Mouse (Mus musculus): Measurements from ENCODE around the gene Ccnt1. TPM values are rescaled to one million over a fixed set of nuclear protein-coding genes. Genes with fewer than 3 reads are reported as not detected.

The Ccnt1 gene
- polyA plus RNA-seq, 1 experiment from 2014 or later, result 63.6 TPM

DNA sequence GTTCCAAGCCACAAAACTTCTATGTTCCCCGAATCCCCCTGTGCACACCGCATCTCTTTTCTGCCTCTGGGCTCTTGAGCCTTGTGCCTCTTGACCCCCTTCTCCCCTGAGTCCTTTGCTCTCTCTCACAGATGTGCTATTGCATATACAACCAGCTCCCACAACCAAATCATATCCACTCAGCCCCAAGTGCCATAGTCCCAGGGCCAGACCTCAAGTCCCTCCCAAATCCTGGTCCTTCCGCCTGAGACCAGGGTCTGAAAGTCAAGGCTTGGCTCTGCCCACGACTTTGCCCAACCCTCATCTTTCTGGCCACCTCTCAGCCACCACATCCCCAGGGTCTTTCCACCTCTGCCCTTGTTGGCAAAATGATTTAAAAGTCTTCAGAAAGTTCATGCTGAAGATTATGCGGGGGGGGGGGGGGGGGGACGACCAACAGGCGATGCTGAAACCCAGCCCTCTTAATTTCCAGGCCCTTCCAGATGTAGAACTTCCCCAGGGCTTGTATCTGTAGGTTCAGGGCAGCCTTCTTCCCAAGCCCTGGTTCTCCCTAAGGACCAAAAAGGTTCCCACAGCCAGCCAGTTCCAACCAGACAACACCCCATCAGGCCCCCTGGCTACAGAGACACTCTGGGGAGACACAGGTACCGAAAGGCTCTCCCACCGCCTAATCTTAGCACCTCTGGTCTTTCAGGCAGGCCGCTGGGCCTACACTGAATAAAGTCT lies 37.5 kb upstream of the Ccnt1 start:
- H3K4me3 ChIP-seq, result peak overlapping the region; percentile 80
- H3K9me3 ChIP-seq (replicated peaks), result no peaks in the 10 kb centered on the region
- H3K27me3 ChIP-seq, result no peaks in the 10 kb centered on the region
- peak overlapping the region; percentile 92 for H3K4me2 ChIP-seq
- peaks cover 30% of the 10 kb centered on the region for H3K4me1 ChIP-seq
- H3K27ac ChIP-seq, result peak overlapping the region; percentile 40
- peak overlapping the region; percentile 88 for H3K9ac ChIP-seq
- ATAC-seq, result no peak
- H3K36me3 ChIP-seq (ENCODE audit: poor library complexity, severe bottlenecking), result peaks cover 18% of the 10 kb centered on the region
- WGBS, result 15% methylated on average over 10 of the region's 10 CpGs

DNA sequence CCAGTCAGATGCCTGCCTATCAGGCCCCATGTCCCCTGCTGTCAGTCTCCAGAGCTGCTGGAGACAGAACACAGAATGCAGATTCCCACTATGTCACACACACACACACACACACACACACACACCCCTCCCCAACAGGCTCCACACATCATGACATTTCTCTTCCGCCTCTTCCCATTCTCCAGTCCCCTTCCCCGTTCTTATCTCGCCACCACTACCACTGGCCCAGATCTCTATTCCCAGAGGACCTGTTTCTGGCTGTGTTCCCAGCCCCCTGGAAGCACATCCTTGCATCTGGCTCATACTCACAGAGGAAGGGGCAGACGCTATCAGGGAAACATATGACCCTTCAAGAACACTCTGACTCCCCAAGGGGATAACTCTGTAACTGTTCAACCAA lies 36.8 kb upstream of the Ccnt1 start:
- Histone ChIP-seq H3K36me3 (ENCODE audit: poor library complexity, severe bottlenecking) (peaks cover 25% of the 10 kb centered on the region), H3K4me1 (peaks cover 37% of the 10 kb centered on the region), H3K9ac (peak overlapping the region; percentile 88), H3K27ac (no peak overlapping the region), H3K27me3 (no peaks in the 10 kb centered on the region), H3K4me2 (peak overlapping the region; percentile 92), H3K4me3 (peak overlapping the region; percentile 80), H3K9me3 (replicated peaks) (no peaks in the 10 kb centered on the region)
- ATAC-seq, result no peak
- WGBS, result 43% methylated on average over 4 of the region's 4 CpGs

DNA sequence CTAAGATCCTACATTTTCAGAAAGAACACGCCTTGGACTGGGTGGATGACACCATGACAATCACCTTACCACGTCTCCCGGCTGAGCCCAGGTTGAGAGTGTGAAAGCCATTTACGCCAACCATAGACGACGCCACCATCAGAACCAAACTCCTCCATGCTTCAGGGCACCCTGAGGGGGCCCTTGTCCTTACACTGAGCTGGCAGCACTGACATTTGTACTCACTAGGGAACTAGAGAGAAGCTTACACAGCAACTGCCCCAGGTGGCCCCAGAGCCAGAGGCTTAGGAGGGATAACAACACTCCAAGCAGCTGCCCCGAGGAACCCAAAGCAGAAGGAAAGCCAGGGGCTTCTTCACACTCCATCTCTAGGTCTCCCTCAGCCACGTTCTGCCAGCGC lies 36.0 kb upstream of the Ccnt1 start:
- no peak overlapping the region for H3K27ac ChIP-seq
- H3K9ac ChIP-seq, result 0 out of 2 replicates have a peak overlapping the region, but pooled peaks have one; percentile 40
- no peaks in the 10 kb centered on the region for H3K27me3 ChIP-seq
- H3K36me3 ChIP-seq (ENCODE audit: poor library complexity, severe bottlenecking), result peaks cover 33% of the 10 kb centered on the region
- no peaks in the 10 kb centered on the region for H3K9me3 ChIP-seq (replicated peaks)
- no peak for ATAC-seq
- peaks cover 41% of the 10 kb centered on the region for H3K4me1 ChIP-seq
- H3K4me3 ChIP-seq, result no peak overlapping the region
- WGBS, result 69% methylated on average over 9 of the region's 9 CpGs
- H3K4me2 ChIP-seq, result peak overlapping the region; percentile 92; the same call in 1 of the 2 replicates

DNA sequence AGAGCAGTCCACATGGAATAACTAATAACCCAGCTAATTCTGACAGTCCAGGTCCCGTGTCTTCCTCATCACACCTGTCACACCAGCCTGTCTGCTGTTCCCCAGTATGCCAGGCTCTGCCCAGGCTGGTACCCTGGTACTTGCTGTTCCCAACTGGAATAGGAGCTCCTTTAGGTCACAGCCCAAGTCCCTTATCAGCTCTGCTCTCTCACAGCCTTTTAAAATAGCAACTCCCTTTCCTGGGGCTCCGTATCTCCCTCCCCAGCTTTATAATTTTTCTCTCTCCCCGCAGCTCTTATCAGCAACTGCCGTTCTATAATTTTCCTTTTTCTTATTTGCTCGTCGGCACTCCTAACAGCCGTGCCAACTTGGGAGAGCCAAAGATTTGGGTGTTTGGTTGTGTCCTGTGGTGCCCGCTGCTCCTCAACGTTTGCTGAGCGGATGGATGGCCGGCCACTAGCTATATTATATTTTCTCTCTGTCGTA lies 35.4 kb upstream of the Ccnt1 start:
- ATAC-seq, result no peak
- peaks cover 41% of the 10 kb centered on the region for H3K4me1 ChIP-seq
- no peak overlapping the region for H3K27ac ChIP-seq
- H3K36me3 ChIP-seq (ENCODE audit: poor library complexity, severe bottlenecking), result peaks cover 39% of the 10 kb centered on the region
- H3K4me3 ChIP-seq, result no peak overlapping the region
- H3K9ac ChIP-seq, result peak overlapping the region; percentile 19; the same call in 1 of the 2 replicates
- no peaks in the 10 kb centered on the region for H3K27me3 ChIP-seq
- 94% methylated on average over 12 of the region's 12 CpGs for WGBS
- no peak overlapping the region for H3K4me2 ChIP-seq
- no peaks in the 10 kb centered on the region for H3K9me3 ChIP-seq (replicated peaks)

DNA sequence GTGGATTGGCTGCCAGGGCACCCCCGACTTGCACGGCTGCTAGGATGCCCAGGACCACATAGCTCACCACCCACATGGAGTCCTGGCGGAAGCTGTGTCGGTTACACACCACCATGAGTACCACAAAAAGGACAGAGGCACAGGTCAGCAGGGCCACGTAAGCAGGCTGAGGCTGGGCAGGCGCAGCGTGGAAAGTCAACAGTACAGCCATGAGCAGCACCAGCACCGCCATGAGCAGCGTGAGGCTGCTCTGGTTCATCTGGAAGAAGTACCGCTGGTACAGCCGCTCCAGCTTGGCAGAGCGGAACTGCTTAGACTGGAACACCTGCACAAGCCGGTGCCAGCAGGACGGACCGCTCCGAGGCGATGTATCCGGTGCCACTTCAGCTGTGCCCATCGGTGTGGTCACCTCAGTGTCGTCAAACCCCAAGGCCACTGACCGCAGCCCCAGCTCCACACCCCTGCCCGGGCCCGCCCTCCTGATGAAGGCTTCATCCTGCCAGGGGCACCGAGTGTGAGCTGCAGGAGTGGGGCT lies 33.4 kb upstream of the Ccnt1 start:
- Histone ChIP-seq H3K9ac (no peak overlapping the region), H3K27ac (no peak overlapping the region), H3K4me3 (no peak overlapping the region), H3K4me1 (peaks cover 37% of the 10 kb centered on the region), H3K9me3 (replicated peaks) (no peaks in the 10 kb centered on the region), H3K27me3 (no peaks in the 10 kb centered on the region), H3K4me2 (no peak overlapping the region), H3K36me3 (ENCODE audit: poor library complexity, severe bottlenecking) (peaks cover 58% of the 10 kb centered on the region)
- WGBS, result 93% methylated on average over 24 of the region's 24 CpGs
- no peak for ATAC-seq

DNA sequence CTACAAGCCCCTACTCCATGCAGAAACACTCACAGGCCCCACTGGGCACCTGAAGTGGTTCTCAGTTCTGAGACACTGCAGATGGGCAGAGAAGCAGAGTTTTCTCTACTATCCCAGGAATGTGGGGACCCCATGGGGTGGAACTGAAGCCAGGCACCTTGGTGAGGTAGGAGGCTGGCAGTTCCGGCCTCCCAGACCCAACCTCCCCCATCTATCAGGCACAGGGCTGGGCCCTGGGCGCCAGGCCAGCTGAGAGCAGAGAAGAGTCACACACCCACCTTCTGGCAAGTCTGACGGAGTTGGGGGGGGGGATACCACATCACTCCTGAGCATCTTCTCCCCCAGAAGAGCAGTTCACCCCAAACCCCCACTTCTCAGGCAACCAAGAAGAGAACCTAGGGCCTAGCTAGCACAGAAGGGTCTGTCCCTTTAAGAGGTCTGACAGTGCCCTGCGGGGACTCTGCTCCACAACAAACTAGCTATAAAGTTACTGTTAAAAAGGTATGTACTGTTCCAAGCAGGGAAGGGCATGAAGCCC lies 32.3 kb upstream of the Ccnt1 start:
- Histone ChIP-seq H3K36me3 (ENCODE audit: poor library complexity, severe bottlenecking) (peaks cover 69% of the 10 kb centered on the region), H3K9ac (peak overlapping the region; percentile 41; the same call in 1 of the 2 replicates), H3K4me2 (no peak overlapping the region), H3K27ac (no peak overlapping the region), H3K4me3 (no peak overlapping the region), H3K27me3 (no peaks in the 10 kb centered on the region), H3K9me3 (replicated peaks) (no peaks in the 10 kb centered on the region), H3K4me1 (peaks cover 29% of the 10 kb centered on the region)
- 69% methylated on average over 4 of the region's 4 CpGs for WGBS
- no peak for ATAC-seq

DNA sequence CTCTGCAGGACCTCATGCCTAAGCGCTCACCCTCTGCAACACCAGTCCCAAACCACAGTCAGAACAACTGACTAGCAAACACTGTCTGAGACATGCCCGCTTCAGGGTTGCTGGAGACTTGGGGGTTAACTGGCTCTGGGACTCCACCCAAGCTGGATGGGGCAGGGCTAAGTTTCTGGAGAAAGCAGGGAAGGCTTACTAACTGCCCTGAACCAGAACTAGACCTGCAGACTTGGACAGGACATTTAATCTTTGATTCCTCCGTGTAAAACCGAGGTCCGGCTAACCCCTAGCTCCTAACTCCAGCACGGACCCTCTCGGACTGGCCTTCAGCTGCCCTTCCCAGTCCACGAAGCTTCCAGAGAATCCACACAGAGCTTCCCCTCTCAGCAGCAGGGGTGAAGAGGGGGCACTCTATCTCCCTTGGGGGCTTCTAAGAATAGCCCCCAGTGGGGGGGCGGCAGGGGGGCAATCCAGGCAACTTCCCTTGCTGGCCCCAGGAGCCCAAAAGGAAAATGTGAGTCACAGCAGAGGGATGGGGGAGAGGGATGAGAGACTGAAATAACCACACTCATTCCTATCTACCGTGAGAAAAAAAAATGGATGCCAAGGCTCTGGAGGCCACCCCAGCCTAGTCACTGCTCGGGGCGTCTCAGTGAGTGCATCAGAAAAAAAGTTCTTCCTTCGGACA lies 31.6 kb upstream of the Ccnt1 start:
- Histone ChIP-seq H3K9me3 (replicated peaks) (no peaks in the 10 kb centered on the region), H3K4me3 (no peak overlapping the region), H3K9ac (no peak overlapping the region; the same call in 1 of the 2 replicates), H3K27ac (no peak overlapping the region), H3K4me2 (no peak overlapping the region), H3K27me3 (no peaks in the 10 kb centered on the region), H3K36me3 (ENCODE audit: poor library complexity, severe bottlenecking) (peaks cover 75% of the 10 kb centered on the region), H3K4me1 (peaks cover 22% of the 10 kb centered on the region)
- no peak for ATAC-seq
- WGBS, result 65% methylated on average over 13 of the region's 13 CpGs

DNA sequence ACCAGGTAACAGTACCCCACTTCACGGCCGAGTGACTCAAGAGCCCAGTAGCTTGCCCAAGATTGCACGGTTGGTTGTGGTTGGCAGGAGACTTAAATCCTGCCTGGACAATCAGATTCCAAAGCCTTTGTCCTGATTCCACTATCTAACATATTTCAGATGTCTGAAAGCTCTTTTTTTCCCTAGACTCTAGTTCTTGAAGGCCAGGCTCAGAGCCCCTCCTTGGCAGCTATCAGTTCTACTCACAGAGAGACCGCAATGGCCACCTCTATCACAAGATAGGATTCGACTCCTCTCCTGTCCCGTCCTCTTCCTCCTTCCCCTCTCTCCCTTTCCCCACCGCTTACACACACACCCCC lies 31.1 kb upstream of the Ccnt1 start:
- no peak overlapping the region for H3K9ac ChIP-seq
- H3K27ac ChIP-seq, result no peak overlapping the region
- H3K4me1 ChIP-seq, result peaks cover 17% of the 10 kb centered on the region; the same call in 1 of the 2 replicates
- H3K4me2 ChIP-seq, result no peak overlapping the region
- H3K9me3 ChIP-seq (replicated peaks), result no peaks in the 10 kb centered on the region
- WGBS, result 85% methylated on average over 7 of the region's 7 CpGs
- H3K4me3 ChIP-seq, result no peak overlapping the region
- no peak for ATAC-seq
- H3K36me3 ChIP-seq (ENCODE audit: poor library complexity, severe bottlenecking), result peaks cover 81% of the 10 kb centered on the region
- no peaks in the 10 kb centered on the region for H3K27me3 ChIP-seq

DNA sequence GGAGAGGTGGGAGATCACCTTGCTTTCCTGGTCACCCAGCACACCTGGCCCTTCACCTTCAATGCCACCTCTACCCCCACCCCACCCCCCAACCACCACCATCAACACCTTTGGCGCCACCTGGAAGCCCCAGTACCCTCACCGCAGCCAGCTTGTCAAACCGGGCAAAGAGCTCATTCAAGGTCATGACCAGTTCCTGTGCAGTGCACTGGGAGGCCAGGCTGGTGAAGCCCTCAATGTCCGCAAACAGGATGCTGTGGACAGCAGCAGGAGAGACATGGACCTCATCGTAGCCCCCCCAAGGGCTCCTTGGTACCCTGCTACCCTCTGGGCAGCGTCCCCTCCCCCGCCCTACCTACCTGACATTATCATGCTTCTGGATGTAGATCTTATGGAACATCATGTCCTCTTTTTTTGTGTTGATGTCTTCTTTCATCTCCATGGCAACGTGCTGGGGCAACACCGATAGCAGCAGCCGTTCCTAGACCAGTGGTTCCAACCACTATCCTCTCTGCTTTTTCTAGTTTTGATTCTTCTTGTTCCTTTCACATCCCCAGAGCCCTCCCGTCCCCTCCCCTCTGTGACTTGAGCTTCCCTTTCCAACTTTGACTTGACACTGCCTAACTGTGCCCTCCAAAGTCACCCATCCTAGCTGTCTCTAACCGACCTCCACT lies 29.4 kb upstream of the Ccnt1 start:
- no peak overlapping the region for H3K9ac ChIP-seq
- H3K4me1 ChIP-seq, result peaks cover 14% of the 10 kb centered on the region; the same call in 1 of the 2 replicates
- H3K9me3 ChIP-seq (replicated peaks), result no peaks in the 10 kb centered on the region
- H3K4me3 ChIP-seq, result no peak overlapping the region
- no peaks in the 10 kb centered on the region for H3K27me3 ChIP-seq
- WGBS, result 85% methylated on average over 12 of the region's 12 CpGs
- peaks cover 97% of the 10 kb centered on the region for H3K36me3 ChIP-seq (ENCODE audit: poor library complexity, severe bottlenecking)
- no peak for ATAC-seq
- H3K4me2 ChIP-seq, result no peak overlapping the region
- no peak overlapping the region for H3K27ac ChIP-seq

DNA sequence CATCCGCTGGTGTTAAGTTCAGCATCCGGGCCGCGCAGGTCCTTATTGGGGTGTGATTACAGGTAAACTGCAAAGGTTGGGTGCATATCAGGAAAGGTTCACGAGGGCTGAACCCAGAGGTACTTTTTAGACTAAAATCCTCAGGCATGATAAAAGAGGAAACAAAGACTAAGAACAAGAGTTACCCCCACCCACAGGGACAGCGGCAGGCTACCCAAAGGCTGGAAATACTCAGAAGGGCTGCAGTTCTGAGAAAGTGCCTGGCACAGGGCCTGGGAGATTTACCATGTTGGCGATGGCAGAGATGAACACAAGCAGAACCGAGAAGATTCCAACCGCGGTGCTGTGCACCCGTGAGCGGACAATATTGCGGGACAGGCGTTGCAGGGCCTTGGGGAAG lies 25.9 kb upstream of the Ccnt1 start:
- Histone ChIP-seq H3K9ac (no peak overlapping the region), H3K4me2 (no peak overlapping the region), H3K36me3 (ENCODE audit: poor library complexity, severe bottlenecking) (peaks cover 99% of the 10 kb centered on the region), H3K9me3 (replicated peaks) (no peaks in the 10 kb centered on the region), H3K27me3 (no peaks in the 10 kb centered on the region), H3K27ac (no peak overlapping the region), H3K4me1 (no peaks in the 10 kb centered on the region), H3K4me3 (no peak overlapping the region)
- ATAC-seq, result no peak
- 97% methylated on average over 14 of the region's 14 CpGs for WGBS

DNA sequence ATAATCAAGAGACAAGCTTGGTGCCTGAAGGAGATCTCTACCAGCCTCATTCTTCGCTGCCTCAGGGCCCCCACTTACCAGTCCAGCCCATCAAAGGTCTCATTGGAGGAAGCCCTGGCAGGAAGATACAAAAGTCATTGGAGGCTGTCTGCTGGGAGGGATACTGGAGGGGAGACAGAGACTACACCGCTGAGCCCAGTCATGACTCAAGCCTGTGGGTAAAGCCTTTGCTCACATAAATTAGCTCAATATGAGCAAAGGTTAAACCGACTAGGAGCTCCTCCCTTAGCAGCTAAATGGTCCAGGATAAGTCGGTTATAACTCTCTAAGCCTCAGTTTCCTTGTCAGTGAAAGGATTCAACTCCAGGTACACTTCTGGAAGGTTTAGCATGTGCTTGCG lies 24.3 kb upstream of the Ccnt1 start:
- Histone ChIP-seq H3K36me3 (ENCODE audit: poor library complexity, severe bottlenecking) (peaks cover 99% of the 10 kb centered on the region), H3K27me3 (no peaks in the 10 kb centered on the region), H3K4me1 (no peaks in the 10 kb centered on the region), H3K27ac (no peak overlapping the region), H3K9ac (no peak overlapping the region), H3K4me3 (no peak overlapping the region), H3K4me2 (no peak overlapping the region), H3K9me3 (replicated peaks) (no peaks in the 10 kb centered on the region)
- no peak for ATAC-seq
- WGBS, result 90% methylated on average over 5 of the region's 5 CpGs

DNA sequence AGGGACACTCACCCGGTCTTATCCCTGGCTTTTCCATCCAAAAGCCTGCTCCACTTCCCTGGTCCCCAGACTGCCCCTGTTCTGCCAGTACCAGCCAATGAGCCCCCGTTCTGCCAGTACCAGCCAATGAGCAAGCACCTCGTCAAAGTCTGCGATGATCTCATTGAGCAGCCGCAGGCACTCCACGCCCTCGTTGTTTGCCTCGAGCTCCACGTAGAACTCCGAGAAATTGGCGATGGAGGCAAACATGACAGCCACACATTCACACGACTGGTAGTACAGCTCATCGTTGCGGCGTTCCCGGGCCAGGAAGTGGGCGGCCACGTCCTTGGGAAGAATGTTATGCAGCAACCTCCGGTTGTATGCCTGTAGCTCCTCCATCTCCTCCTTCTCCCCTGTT lies 23.5 kb upstream of the Ccnt1 start:
- Histone ChIP-seq H3K27ac (no peak overlapping the region), H3K9ac (no peak overlapping the region), H3K27me3 (no peaks in the 10 kb centered on the region), H3K36me3 (ENCODE audit: poor library complexity, severe bottlenecking) (peaks cover 98% of the 10 kb centered on the region), H3K4me3 (no peak overlapping the region), H3K4me1 (no peaks in the 10 kb centered on the region), H3K4me2 (no peak overlapping the region), H3K9me3 (replicated peaks) (no peaks in the 10 kb centered on the region)
- 80% methylated on average over 19 of the region's 19 CpGs for WGBS
- ATAC-seq, result no peak
